8 mouse cellular contexts compared by ENCODE assay signal in the genomic region with DNA sequence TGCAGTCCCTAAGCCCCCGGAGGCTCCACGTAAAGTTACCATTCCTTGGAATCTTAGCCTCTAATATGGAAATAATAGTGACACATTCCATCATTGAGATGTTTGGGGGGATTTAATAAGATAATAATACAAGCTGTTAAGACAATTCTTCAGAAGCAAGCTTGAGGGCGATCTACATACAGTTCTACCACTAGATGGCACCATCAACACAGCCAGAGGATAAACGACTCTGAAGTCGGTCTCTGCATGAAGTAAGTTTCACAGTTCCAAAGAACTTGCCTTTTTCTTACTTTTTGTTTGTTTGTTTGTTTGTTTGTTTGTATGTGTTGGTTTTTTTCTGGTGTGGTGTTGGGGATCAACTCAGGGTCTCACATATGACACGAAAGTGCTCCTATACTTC. TPM values are rescaled to one million over a fixed set of nuclear protein-coding genes. Genes with fewer than 3 reads are reported as not detected.
DNase-seq lines count a peak whose midpoint lies in the region; ATAC-seq and TF ChIP-seq lines count a peak whose summit lies in the region.
"Had no signal": no experiment of that assay in that cellular context is flagged by ENCODE, and none has a peak within 500 bp of the region (broad histone marks: within the 10 kb centered on the region; RNA-seq: fewer than 3 reads in every experiment).

No protein-coding gene starts in this region.

- H3K36me3 ChIP-seq in ES-Bruce4 (ENCODE audit: control insufficient read depth, insufficient read depth, low read length, poor library complexity, severe bottlenecking) = no peaks in the 10 kb centered on the region

- no peak for TF ChIP-seq EP300 in ES-Bruce4 (IDR thresholded peaks at IDR 0.05; ENCODE audit: insufficient read depth, low read depth, low read length)

- TF ChIP-seq CTCF in ES-Bruce4 (IDR thresholded peaks at IDR 0.05; ENCODE audit: low read depth, low read length) = peak; percentile 20

- no peak for TF ChIP-seq POLR2A in ES-Bruce4 (IDR thresholded peaks at IDR 0.05; ENCODE audit: insufficient read depth, low read length)

- H3K27me3 ChIP-seq in ES-Bruce4 (ENCODE audit: control insufficient read depth, insufficient read depth, low read length, poor library complexity, severe bottlenecking) = no peaks in the 10 kb centered on the region

- H3K4me1 ChIP-seq in ES-Bruce4 (ENCODE audit: control insufficient read depth, insufficient read depth, low read length) = no peaks in the 10 kb centered on the region

- H3K9me3 ChIP-seq in ES-Bruce4 (replicated peaks; ENCODE audit: control insufficient read depth, insufficient read depth, low read length, poor library complexity, severe bottlenecking) = no peaks in the 10 kb centered on the region

- H3K27ac ChIP-seq in ES-Bruce4 (ENCODE audit: insufficient read depth, low read length) = no peak overlapping the region

- ATAC-seq in neutrophil, adult 5-6 weeks (ENCODE audit: extremely low read depth, insufficient number of reproducible peaks, low FRiP score, poor library complexity, severe bottlenecking) = peak; percentile 39; the same call in 1 of the 2 replicates

- DNase-seq in layer of hippocampus, adult 11-12 months (ENCODE audit: low spot score) = peak; percentile 17
- DNase-seq in layer of hippocampus, adult 9-11 months = no peak
- DNase-seq in T-cell, adult 2 months (ENCODE audit: low spot score) = peak; percentile 13
- peak; percentile 82 for DNase-seq in forelimb bud, embryonic 11.5 days (ENCODE audit: low read depth, low spot score)
- no peak for DNase-seq in urinary bladder, postnatal 25 days (ENCODE audit: low spot score)

- H3K4me3 ChIP-seq in ES-Bruce4 (ENCODE audit: low read depth, low read length) = no peak overlapping the region

- no peak overlapping the region for H3K9ac ChIP-seq in ES-Bruce4 (ENCODE audit: low read depth, poor library complexity, severe bottlenecking)

RNA-seq across cellular contexts. Expression of a gene that starts 10.4 kb away (rescaled TPM):
- not detected in 2 replicates for polyA plus RNA-seq in ES-Bruce4 (2011; ENCODE audit: insufficient read depth, insufficient read length, low read depth, missing spikeins)
- total RNA-seq in neutrophil, adult 5-6 weeks (2017) = not detected in 2 replicates
- total RNA-seq: heart, postnatal 36 days had no signal

RNA-seq across cellular contexts. Expression of a gene that starts 31.1 kb away (rescaled TPM):
- polyA plus RNA-seq in ES-Bruce4 (2011; ENCODE audit: insufficient read depth, insufficient read length, low read depth, missing spikeins) = 31.2 and 35.6 TPM in 2 replicates
- 6.5 and 7.7 TPM in 2 replicates for total RNA-seq in neutrophil, adult 5-6 weeks (2017)

RNA-seq across cellular contexts. Expression of a gene that starts 31.7 kb away (rescaled TPM):
- not detected in 2 replicates for polyA plus RNA-seq in ES-Bruce4 (2011; ENCODE audit: insufficient read depth, insufficient read length, low read depth, missing spikeins)
- not detected in 2 replicates for total RNA-seq in neutrophil, adult 5-6 weeks (2017)

Comparison
In these comparisons a context has a peak if more than half of its experiments do, and no peak if none do; other contexts are left out.
1. DNase-seq: peak in layer of hippocampus, adult 11-12 months (single experiment), T-cell, adult 2 months (single experiment) and forelimb bud, embryonic 11.5 days (single experiment); none in layer of hippocampus, adult 9-11 months (single experiment) and urinary bladder, postnatal 25 days (single experiment).